Mouse (Mus musculus): Measurements from ENCODE around the gene Tmem82.

DNA sequence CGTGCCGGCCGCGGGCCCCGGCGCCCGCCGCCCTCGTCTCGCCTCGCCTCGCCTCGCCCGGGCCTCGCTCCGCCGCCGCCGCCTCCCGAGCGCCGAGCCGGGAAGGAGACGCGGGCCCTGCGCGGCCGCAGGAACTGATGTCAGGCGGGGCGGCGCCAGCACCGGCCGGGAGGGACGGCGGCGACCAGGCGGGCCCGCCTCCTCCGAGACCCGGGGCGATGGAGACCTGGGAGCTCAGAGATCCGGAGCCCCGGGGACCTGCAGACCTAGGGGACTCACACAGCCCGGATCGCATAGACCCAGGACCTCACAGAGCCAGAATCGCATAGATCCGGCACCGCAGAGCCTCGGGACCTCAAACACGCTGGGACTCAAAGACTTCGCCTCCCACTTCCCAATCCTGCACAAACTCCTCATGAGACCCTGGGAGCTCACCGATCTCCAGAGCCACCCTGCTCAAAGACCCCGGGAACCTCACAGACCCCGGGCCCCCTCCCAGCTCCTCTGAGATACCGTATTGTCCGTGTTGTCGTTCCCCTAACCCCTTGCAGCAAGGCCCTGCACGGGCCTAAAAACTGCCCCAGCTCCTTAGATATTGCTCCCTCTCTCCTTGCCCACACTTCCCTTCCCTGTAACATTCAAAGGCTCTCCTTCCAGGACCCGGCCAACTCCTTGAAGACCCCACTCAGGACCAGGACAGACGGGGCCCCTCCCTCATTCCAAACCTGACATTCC is 45.7 kb upstream of the Tmem82 start:
- TF ChIP-seq MAFK (IDR thresholded peaks at IDR 0.05; ENCODE audit: insufficient read depth, low read depth, low read length) (no peak), ZC3H11A (IDR thresholded peaks at IDR 0.05; ENCODE audit: borderline replicate concordance, low read depth, low read length) (no peak), ZNF384 (IDR thresholded peaks at IDR 0.05; ENCODE audit: low read depth, low read length) (no peak)
